Mouse (Mus musculus) induced T-regulatory cell, adult 2 months (primary cell): ENCODE data around the gene Map2k3.
A peak's percentile ranks its signal among the peaks of the same experiment; 100 is the strongest.

Experiments
- DNase-seq: peaks from one replicate; pipeline ENCODE4 v3.0.0-alpha.2; 2012; ENCODE audit warnings: low read depth

The Map2k3 gene

GRCm38 (mm10) chr11:60955621-60956383, 24.0 kb downstream of the Map2k3 start:
- DNase-seq: no peak

DNA sequence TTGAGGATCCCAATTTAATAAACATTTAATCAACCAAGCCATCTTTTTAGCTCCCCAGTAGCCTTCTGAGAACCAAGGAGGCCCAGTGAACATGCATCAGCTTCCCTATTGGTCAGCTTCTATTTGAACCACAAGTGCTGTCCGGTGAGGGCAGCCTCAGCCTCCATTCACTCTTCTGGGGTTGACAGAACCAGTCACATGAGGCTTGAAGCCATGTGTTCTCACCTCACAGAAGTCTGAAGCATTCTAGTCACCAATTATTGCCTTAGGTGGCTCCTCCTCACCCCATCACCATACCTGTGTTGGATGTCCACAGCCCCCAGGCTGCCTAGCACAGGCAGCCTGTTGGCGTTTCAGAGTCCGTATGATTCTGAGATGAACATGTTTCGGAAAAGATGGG, 27.1 kb downstream of the Map2k3 start:
- DNase-seq: no peak

DNA sequence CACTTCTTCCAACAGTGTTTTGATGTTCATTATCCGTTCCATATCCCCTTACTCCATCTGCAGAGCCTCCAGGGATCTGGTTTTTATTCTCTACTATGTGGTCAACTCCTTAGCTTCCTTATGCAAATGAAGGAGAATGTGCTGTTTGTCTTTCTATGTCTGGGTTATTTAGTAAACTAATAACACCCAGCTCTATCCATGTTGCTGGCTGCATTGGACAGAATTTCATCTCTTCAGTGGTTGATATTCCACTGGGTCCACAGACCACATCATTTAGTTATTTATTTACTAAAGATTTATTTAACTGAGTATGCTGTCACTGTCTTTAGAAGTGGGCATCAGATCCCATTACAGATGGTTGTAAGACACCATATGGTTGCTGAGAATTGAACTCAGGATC, 29.3 kb downstream of the Map2k3 start:
- no peak for DNase-seq

- no peak for DNase-seq
Observed at GRCm38 (mm10) chr11:60962709-60963108, 30.9 kb downstream of the Map2k3 start.

- no peak for DNase-seq
Observed at GRCm38 (mm10) chr11:60966974-60967373, 35.1 kb downstream of the Map2k3 start.

DNA sequence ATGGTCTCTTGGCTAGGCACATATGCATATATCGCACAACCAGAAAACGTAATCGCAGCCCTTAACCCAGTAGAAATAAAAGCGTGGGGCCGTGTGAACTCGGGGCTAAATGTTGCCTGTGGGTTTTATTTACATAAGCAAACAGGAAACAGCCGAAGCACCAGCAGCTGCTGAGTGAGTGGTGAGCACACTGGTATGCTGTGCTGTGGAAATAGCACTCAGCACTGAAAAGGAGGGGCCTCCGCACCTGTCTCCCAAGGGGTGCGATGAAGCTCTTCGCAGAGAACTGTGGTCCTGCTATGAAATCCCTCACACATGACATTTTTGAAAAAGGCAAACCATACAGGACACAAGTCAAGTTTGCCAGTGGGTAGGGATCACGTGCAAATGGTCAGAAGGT, 43.3 kb downstream of the Map2k3 start:
- no peak for DNase-seq

DNA sequence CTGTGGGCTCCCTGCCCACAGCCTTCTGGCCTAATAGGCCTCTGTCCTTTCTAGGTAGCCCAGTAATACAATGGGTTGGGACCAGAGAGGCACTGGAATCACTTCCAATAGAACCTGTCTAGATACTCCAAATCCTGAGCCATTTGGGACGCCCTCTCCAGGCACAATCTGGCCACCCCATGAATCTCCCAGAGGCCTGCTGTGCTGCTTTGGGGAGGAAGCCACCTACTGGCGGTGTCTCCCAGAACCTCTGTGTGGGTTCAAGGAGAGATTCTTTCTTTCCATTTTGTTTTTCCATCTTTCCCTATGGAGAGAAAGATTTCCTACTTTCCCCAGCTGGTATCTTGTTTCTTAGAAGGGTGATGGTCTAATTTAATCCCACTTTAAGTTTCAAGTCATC, 44.4 kb downstream of the Map2k3 start:
- DNase-seq: no peak

GRCm38 (mm10) chr11:60976742-60977141, 44.9 kb downstream of the Map2k3 start:
- peak; percentile 49 for DNase-seq

DNA sequence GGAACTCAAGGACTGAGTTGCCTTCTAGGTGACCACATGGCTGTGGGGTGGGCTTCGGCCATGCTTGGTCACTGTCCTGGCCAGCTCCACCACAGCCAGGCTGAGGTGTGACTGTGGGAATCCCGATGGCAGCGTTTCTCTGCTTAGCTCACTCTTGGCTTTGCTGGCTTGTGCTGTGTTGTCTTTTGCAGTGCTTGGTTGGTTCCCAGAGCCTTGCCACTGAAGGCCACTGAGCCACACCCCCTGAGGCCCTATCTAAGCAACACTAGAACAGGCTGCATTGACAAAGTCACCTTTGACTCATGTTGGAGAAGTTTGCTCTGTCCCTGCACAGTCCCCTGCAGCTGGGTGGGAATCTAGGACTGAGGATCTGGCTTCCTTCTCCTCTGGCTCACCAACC, 45.3 kb downstream of the Map2k3 start:
- no peak for DNase-seq

- DNase-seq: no peak
Observed at GRCm38 (mm10) chr11:60978658-60979057, 46.8 kb downstream of the Map2k3 start.

- no peak for DNase-seq
Observed at GRCm38 (mm10) chr11:60979788-60980187, 48.0 kb downstream of the Map2k3 start.

- no peak for DNase-seq
Observed at GRCm38 (mm10) chr11:60981693-60982486, 50.1 kb downstream of the Map2k3 start.

DNA sequence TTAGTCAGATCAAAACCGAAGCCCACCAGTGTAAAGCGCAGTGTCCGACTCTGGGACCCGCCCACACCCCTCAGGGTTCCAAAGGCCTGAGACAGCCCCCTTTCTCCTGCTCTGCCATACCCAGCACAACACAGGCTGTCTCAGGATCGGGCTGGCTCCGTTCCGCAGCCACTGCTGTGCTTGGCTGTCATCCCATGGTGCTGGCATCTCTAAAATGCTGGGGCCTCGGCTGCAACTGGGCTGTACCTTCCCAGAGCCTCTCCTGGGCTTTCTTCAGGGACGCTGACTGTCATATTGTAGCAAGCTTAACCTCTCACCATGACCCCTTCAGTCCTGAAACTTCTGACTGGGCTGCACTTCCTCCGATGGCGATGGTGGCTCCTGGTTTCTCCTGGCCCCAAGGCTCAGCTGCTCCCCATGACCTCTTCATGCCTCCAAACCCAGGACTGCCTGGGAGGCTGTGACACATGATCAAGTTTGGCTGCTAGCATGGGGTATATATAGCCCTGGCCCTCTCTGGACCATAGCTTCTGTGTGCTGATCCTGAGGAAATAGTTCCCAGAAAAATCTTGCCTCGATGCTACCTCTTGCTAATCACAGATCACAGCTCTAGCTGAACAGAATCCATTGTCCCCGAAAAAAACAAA, 53.2 kb downstream of the Map2k3 start:
- no peak for DNase-seq

GRCm38 (mm10) chr11:60990428-60990827, 58.6 kb downstream of the Map2k3 start:
- no peak for DNase-seq
